Mouse (Mus musculus): ENCODE results near the gene Nsun5. TPM values are rescaled to one million over a fixed set of nuclear protein-coding genes. Genes with fewer than 3 reads are reported as not detected.
"Not testable (repeated sequence)": the region's sequence is repeated elsewhere in the genome, so short reads cannot be mapped to it uniquely, and the experiment has no call there.

Gene Nsun5
- polyA plus RNA-seq, 1 experiment from 2014 or later = 19.6 TPM

- Histone ChIP-seq H3K4me2 (no peak overlapping the region), H3K27ac (no peak overlapping the region), H3K4me1 (replicated peaks) (no peaks in the 10 kb centered on the region), H3K9ac (no peak overlapping the region), H3K27me3 (peaks cover 25% of the 10 kb centered on the region), H3K36me3 (no peaks in the 10 kb centered on the region), H3K9me3 (replicated peaks) (no peaks in the 10 kb centered on the region), H3K4me3 (no peak overlapping the region)
- 82% methylated on average over 13 of the region's 13 CpGs for WGBS
- ATAC-seq (replicated peaks; ENCODE audit: insufficient number of reproducible peaks, insufficient read depth, low FRiP score, low read depth) = no peak
Measured at GRCm38 (mm10) chr5:135351606-135352005, 18.1 kb upstream of the Nsun5 start.

- H3K9me3 ChIP-seq (replicated peaks) = peaks cover 3% of the 10 kb centered on the region; the same call in 1 of the 2 replicates
- no peak for ATAC-seq (replicated peaks; ENCODE audit: insufficient number of reproducible peaks, insufficient read depth, low FRiP score, low read depth)
- no peaks in the 10 kb centered on the region for H3K36me3 ChIP-seq
- WGBS = 53% methylated on average over 9 of the region's 9 CpGs
- H3K4me3 ChIP-seq = no peak within 1 kb of the TSS
- no peak within 1 kb of the TSS for H3K27ac ChIP-seq
- no peaks in the 10 kb centered on the region for H3K4me1 ChIP-seq (replicated peaks)
- H3K9ac ChIP-seq = no peak within 1 kb of the TSS
- no peak within 1 kb of the TSS for H3K4me2 ChIP-seq
- peaks cover 20% of the 10 kb centered on the region for H3K27me3 ChIP-seq
Measured at GRCm38 (mm10) chr5:135352995-135353394, 16.8 kb upstream of the Nsun5 start, which contains the start of gene Trim50. TSS of gene Trim50 (plus strand) at chr5:135353295.

- Histone ChIP-seq H3K9me3 (replicated peaks) (peaks cover 3% of the 10 kb centered on the region; the same call in 1 of the 2 replicates), H3K27ac (no peak overlapping the region), H3K4me1 (replicated peaks) (no peaks in the 10 kb centered on the region), H3K4me2 (no peak overlapping the region), H3K4me3 (no peak overlapping the region), H3K9ac (no peak overlapping the region), H3K36me3 (no peaks in the 10 kb centered on the region), H3K27me3 (peaks cover 20% of the 10 kb centered on the region)
- WGBS = 16% methylated on average over 20 of the region's 20 CpGs
- no peak for ATAC-seq (replicated peaks; ENCODE audit: insufficient number of reproducible peaks, insufficient read depth, low FRiP score, low read depth)
Measured at GRCm38 (mm10) chr5:135353564-135353963, 16.2 kb upstream of the Nsun5 start.

- Histone ChIP-seq H3K4me2 (no peak overlapping the region), H3K36me3 (no peaks in the 10 kb centered on the region), H3K4me3 (no peak overlapping the region), H3K27ac (no peak overlapping the region), H3K9ac (no peak overlapping the region), H3K4me1 (replicated peaks) (no peaks in the 10 kb centered on the region; the same call in 1 of the 2 replicates), H3K9me3 (replicated peaks) (peaks cover 3% of the 10 kb centered on the region; the same call in 1 of the 2 replicates), H3K27me3 (peaks cover 20% of the 10 kb centered on the region)
- ATAC-seq (replicated peaks; ENCODE audit: insufficient number of reproducible peaks, insufficient read depth, low FRiP score, low read depth) = no peak
- 21% methylated on average over 1 of the region's 1 CpGs for WGBS
Measured at GRCm38 (mm10) chr5:135356090-135356489, 13.7 kb upstream of the Nsun5 start.

DNA sequence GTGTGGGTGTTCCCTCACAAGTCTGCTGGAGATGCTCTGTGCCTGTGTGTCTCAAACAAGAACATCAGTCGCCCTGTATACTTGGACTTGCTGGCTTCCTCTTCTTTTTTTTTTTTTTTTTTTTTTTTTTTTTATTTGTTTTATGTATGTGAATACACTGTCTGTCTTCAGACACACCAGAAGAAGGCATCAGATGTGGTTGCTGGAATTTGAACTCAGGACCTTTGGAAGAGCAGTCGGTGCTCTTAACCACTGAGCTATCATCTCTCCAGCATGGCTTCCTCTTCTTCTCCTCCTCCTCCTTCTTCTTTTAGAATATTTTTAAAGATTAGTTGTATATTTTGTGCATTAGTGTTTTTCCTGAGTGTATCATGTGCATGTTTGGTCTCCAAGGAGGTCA is 12.2 kb upstream of the Nsun5 start:
- Histone ChIP-seq H3K4me3 (no peak overlapping the region), H3K4me1 (replicated peaks) (no peaks in the 10 kb centered on the region; the same call in 1 of the 2 replicates), H3K9ac (no peak overlapping the region), H3K4me2 (no peak overlapping the region), H3K36me3 (no peaks in the 10 kb centered on the region), H3K27me3 (peaks cover 18% of the 10 kb centered on the region), H3K27ac (no peak overlapping the region), H3K9me3 (replicated peaks) (peaks cover 3% of the 10 kb centered on the region; the same call in 1 of the 2 replicates)
- no peak for ATAC-seq (replicated peaks; ENCODE audit: insufficient number of reproducible peaks, insufficient read depth, low FRiP score, low read depth)
- WGBS = 78% methylated on average over 2 of the region's 2 CpGs

- Histone ChIP-seq H3K4me1 (replicated peaks) (no peaks in the 10 kb centered on the region; the same call in 1 of the 2 replicates), H3K4me2 (no peak overlapping the region), H3K27ac (no peak overlapping the region), H3K36me3 (no peaks in the 10 kb centered on the region), H3K4me3 (no peak overlapping the region), H3K9me3 (replicated peaks) (peaks cover 3% of the 10 kb centered on the region; the same call in 1 of the 2 replicates), H3K27me3 (no peaks in the 10 kb centered on the region), H3K9ac (no peak overlapping the region)
- ATAC-seq (replicated peaks; ENCODE audit: insufficient number of reproducible peaks, insufficient read depth, low FRiP score, low read depth) = no peak
- WGBS = 57% methylated on average over 2 of the region's 2 CpGs
Measured at GRCm38 (mm10) chr5:135359772-135360171, 10.0 kb upstream of the Nsun5 start.

DNA sequence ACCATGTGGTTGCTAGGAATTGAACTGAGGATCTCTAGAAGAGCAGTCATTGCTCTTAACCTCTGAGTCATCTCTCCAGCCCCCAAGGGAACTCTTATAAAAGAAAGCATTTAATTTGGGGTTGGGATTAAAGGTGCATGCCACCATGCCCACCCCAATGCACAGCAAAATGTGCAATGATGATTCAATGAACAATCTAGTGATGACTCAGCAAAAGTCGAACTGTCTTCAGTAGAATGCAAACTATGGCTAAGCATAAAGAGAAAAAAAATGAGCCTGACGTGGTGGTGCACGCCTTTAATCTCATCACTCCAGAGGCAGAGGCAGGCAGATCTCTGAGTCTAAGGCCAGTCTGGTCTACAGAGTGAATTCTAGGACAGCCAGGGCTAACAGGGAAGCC is 7.2 kb upstream of the Nsun5 start:
- H3K27ac ChIP-seq = no peak overlapping the region
- H3K4me2 ChIP-seq = no peak overlapping the region
- no peaks in the 10 kb centered on the region; the same call in 1 of the 2 replicates for H3K4me1 ChIP-seq (replicated peaks)
- H3K9me3 ChIP-seq (replicated peaks) = peaks cover 1% of the 10 kb centered on the region; the same call in 1 of the 2 replicates
- H3K9ac ChIP-seq = no peak overlapping the region
- no peak for ATAC-seq (replicated peaks; ENCODE audit: insufficient number of reproducible peaks, insufficient read depth, low FRiP score, low read depth)
- no peaks in the 10 kb centered on the region for H3K36me3 ChIP-seq
- no peak overlapping the region for H3K4me3 ChIP-seq
- 0 out of 2 replicates have a peak, but pooled peaks cover 8% of the 10 kb centered on the region for H3K27me3 ChIP-seq
- WGBS = 79% methylated on average over 3 of the region's 3 CpGs

DNA sequence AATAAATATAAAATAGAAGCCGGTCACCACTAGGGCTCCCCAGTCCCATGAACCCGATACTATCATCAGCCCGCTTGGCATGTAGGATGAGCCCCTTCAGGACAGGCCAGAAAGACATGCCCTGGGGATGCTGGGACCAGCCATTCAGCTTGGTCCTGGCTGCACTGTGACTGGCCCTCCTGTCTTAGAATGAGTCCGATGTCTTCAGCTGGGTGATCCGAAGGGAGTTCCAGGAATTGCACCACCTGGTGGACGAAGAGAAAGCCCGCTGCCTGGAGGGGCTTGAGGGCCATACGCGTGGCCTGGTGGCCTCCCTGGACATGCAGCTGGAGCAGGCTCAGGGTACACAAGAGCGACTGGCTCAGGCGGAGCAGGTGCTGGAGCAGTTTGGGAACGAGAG is 6.2 kb upstream of the Nsun5 start:
- Histone ChIP-seq H3K4me1 (replicated peaks) (no peaks in the 10 kb centered on the region; the same call in 1 of the 2 replicates), H3K4me2 (no peak overlapping the region), H3K9me3 (replicated peaks) (no peaks in the 10 kb centered on the region), H3K36me3 (no peaks in the 10 kb centered on the region), H3K4me3 (no peak overlapping the region), H3K9ac (no peak overlapping the region), H3K27me3 (0 out of 2 replicates have a peak, but pooled peaks cover 8% of the 10 kb centered on the region), H3K27ac (no peak overlapping the region)
- 0 out of 2 replicates have a peak, but pooled peaks have one; percentile 30 for ATAC-seq (replicated peaks; ENCODE audit: insufficient number of reproducible peaks, insufficient read depth, low FRiP score, low read depth)
- WGBS = 25% methylated on average over 12 of the region's 12 CpGs

DNA sequence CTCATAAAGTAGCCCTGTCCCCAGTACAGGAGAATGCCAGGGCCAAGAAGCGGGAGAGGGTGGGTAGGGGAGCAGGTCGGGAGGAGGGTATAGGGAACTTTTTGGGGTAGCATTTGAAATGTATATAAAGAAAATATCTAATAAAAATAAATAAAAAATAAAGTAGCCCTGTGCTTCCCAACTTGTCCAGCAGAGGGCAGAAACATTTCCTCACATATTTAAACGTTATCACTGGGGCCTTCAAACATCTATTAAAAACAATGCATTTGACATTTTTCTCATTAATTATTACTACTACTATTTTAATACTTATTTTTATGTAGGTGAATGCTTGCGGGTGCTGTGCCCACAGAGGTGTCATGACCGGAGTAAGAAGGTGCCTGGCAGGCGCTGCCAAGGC is 1.9 kb upstream of the Nsun5 start:
- H3K4me2 ChIP-seq = no peak overlapping the region
- 0 out of 2 replicates have a peak, but pooled peaks cover 8% of the 10 kb centered on the region for H3K27me3 ChIP-seq
- no peaks in the 10 kb centered on the region for H3K9me3 ChIP-seq (replicated peaks)
- peaks cover 13% of the 10 kb centered on the region for H3K4me1 ChIP-seq (replicated peaks)
- WGBS = 52% methylated on average over 6 of the region's 6 CpGs
- no peak overlapping the region for H3K9ac ChIP-seq
- H3K27ac ChIP-seq = no peak overlapping the region
- peaks cover 14% of the 10 kb centered on the region for H3K36me3 ChIP-seq
- no peak overlapping the region for H3K4me3 ChIP-seq
- no peak for ATAC-seq (replicated peaks; ENCODE audit: insufficient number of reproducible peaks, insufficient read depth, low FRiP score, low read depth)

DNA sequence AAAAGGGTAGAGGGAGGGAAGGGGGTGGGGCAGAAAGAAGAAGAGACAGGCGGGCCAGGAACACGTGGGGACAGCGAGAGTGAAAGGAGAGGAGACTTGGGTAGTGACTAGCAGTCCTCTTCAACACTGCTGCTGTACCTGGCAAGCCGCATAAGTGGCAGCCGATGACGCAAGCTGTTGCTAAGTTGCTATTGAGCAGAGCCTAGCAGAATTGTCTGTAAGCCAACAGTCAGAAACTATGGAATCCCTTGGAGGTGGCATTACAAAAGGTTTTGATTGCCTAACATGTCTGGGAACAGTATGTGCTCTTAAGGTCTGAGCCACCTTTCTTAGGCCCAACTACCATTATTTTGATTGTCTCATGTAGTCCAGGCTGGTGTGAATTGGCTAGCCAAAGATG is 1.4 kb upstream of the Nsun5 start:
- H3K27me3 ChIP-seq = 0 out of 2 replicates have a peak, but pooled peaks cover 8% of the 10 kb centered on the region
- no peak overlapping the region for H3K4me3 ChIP-seq
- WGBS = 84% methylated on average over 6 of the region's 6 CpGs
- H3K36me3 ChIP-seq = peaks cover 19% of the 10 kb centered on the region
- ATAC-seq (replicated peaks; ENCODE audit: insufficient number of reproducible peaks, insufficient read depth, low FRiP score, low read depth) = no peak
- H3K27ac ChIP-seq = no peak overlapping the region
- H3K9me3 ChIP-seq (replicated peaks) = no peaks in the 10 kb centered on the region
- no peak overlapping the region for H3K9ac ChIP-seq
- H3K4me1 ChIP-seq (replicated peaks) = peaks cover 13% of the 10 kb centered on the region
- no peak overlapping the region for H3K4me2 ChIP-seq

GRCm38 (mm10) chr5:135369196-135369595 is 557 bp upstream of the Nsun5 start:
- peak overlapping the region; percentile 82 for H3K4me2 ChIP-seq
- peak overlapping the region; percentile 78 for H3K27ac ChIP-seq
- WGBS = 53% methylated on average over 9 of the region's 9 CpGs
- peak overlapping the region; percentile 80 for H3K4me3 ChIP-seq
- H3K9me3 ChIP-seq (replicated peaks); ATAC-seq (replicated peaks; ENCODE audit: insufficient number of reproducible peaks, insufficient read depth, low FRiP score, low read depth); H3K27me3 ChIP-seq: not testable (repeated sequence)
- peaks cover 28% of the 10 kb centered on the region for H3K36me3 ChIP-seq
- peaks cover 13% of the 10 kb centered on the region for H3K4me1 ChIP-seq (replicated peaks)
- peak overlapping the region; percentile 87; the same call in 1 of the 2 replicates for H3K9ac ChIP-seq

- peaks cover 48% of the 10 kb centered on the region for H3K36me3 ChIP-seq
- WGBS = 95% methylated on average over 13 of the region's 13 CpGs
- no peak overlapping the region for H3K27ac ChIP-seq
- H3K9ac ChIP-seq = no peak overlapping the region
- no peak overlapping the region for H3K4me3 ChIP-seq
- H3K4me1 ChIP-seq (replicated peaks) = peaks cover 22% of the 10 kb centered on the region
- no peak overlapping the region; the same call in 1 of the 2 replicates for H3K4me2 ChIP-seq
- no peaks in the 10 kb centered on the region for H3K9me3 ChIP-seq (replicated peaks)
- 0 out of 2 replicates have a peak, but pooled peaks cover 2% of the 10 kb centered on the region for H3K27me3 ChIP-seq
- no peak for ATAC-seq (replicated peaks; ENCODE audit: insufficient number of reproducible peaks, insufficient read depth, low FRiP score, low read depth)
Measured at GRCm38 (mm10) chr5:135371195-135371594, 1.4 kb downstream of the Nsun5 start.

Measured in heart, embryonic 15.5 days (tissue).